Mouse (Mus musculus) forebrain, embryonic 11.5 days (tissue): ENCODE measurements at regions not wholly inside any gene's neighbourhood (a gene's known extent, or its start where the extent isn't known, plus 50 kb on each side); places are given as distances from the start of the nearest gene placed in this dataset.

ENCODE experiments used
- ATAC-seq: fragments of 200-750 bp; cut with Nextera tagmentation; replicated peaks from 2 replicates; pipeline ENCODE4 v1.8.0; 2017; ENCODE audit warnings: moderate TSS enrichment; ENCODE audit not compliant: low FRiP score
- DNase-seq: peaks from one replicate; pipeline ENCODE4 v3.0.0-alpha.2; 2017; ENCODE audit warnings: low spot score
- H3K27ac ChIP-seq: fragments of 300-500 bp; sonication (generic); 2 replicates; pipeline ENCODE4 v1.5.1; 2014; ENCODE audit warnings: low read depth, low read length
- H3K27me3 ChIP-seq: fragments of 300-500 bp; sonication (generic); 2 replicates; pipeline ENCODE4 v1.6.1; 2014; ENCODE audit warnings: mild to moderate bottlenecking, low read length, mixed read lengths; ENCODE audit not compliant: control insufficient read depth, insufficient read depth
- H3K36me3 ChIP-seq: fragments of 300-500 bp; sonication (generic); 2 replicates; pipeline ENCODE4 v1.6.1; 2014; ENCODE audit warnings: mild to moderate bottlenecking, low read length, moderate library complexity, mixed read lengths; ENCODE audit not compliant: control insufficient read depth, insufficient read depth
- H3K4me1 ChIP-seq: fragments of 300-500 bp; sonication (generic); replicated peaks from 2 replicates; pipeline ENCODE4 v1.6.1; 2014; ENCODE audit warnings: low read length, mixed read lengths; ENCODE audit not compliant: control insufficient read depth, insufficient read depth
- H3K4me2 ChIP-seq: fragments of 300-500 bp; sonication (generic); 2 replicates; pipeline ENCODE4 v1.6.1; 2014; ENCODE audit warnings: low read depth, mild to moderate bottlenecking, low read length, moderate library complexity, mixed read lengths; ENCODE audit not compliant: severe bottlenecking
- H3K4me3 ChIP-seq: fragments of 300-500 bp; sonication (generic); 2 replicates; pipeline ENCODE4 v1.5.1; 2014; ENCODE audit warnings: low read depth, low read length
- H3K9ac ChIP-seq: fragments of 300-500 bp; sonication (generic); 2 replicates; pipeline ENCODE4 v1.6.1; 2014; ENCODE audit warnings: low read length
- H3K9me3 ChIP-seq: fragments of 300-500 bp; sonication (generic); 2 replicates; pipeline ENCODE4 v1.6.1; 2016; ENCODE audit warnings: low read length, mixed read lengths; ENCODE audit not compliant: control insufficient read depth
- WGBS: fragments of 180-500 bp; shearing (Covaris S2); extraction: QIAGEN DNeasy Blood & Tissue Kit; methylation state at CpG from one replicate; pipeline ENCODE4 v1.1.7; 2014; 5-methylcytosine and 5-hydroxymethylcytosine counted together

GRCm38 (mm10) chr7:73032316-73032980 lies 342.9 kb upstream of the Rgma start:
- no peaks in the 10 kb centered on the region for H3K36me3 ChIP-seq
- no peaks in the 10 kb centered on the region for H3K27me3 ChIP-seq
- no peaks in the 10 kb centered on the region for H3K4me1 ChIP-seq
- H3K4me3 ChIP-seq = no peak overlapping the region
- H3K9me3 ChIP-seq = no peaks in the 10 kb centered on the region
- DNase-seq (no peak), ATAC-seq (no peak)
- WGBS = 80% methylated on average over 23 of the region's 23 CpGs
- no peak overlapping the region for H3K9ac ChIP-seq
- H3K4me2 ChIP-seq = no peak overlapping the region
- no peak overlapping the region for H3K27ac ChIP-seq

DNA sequence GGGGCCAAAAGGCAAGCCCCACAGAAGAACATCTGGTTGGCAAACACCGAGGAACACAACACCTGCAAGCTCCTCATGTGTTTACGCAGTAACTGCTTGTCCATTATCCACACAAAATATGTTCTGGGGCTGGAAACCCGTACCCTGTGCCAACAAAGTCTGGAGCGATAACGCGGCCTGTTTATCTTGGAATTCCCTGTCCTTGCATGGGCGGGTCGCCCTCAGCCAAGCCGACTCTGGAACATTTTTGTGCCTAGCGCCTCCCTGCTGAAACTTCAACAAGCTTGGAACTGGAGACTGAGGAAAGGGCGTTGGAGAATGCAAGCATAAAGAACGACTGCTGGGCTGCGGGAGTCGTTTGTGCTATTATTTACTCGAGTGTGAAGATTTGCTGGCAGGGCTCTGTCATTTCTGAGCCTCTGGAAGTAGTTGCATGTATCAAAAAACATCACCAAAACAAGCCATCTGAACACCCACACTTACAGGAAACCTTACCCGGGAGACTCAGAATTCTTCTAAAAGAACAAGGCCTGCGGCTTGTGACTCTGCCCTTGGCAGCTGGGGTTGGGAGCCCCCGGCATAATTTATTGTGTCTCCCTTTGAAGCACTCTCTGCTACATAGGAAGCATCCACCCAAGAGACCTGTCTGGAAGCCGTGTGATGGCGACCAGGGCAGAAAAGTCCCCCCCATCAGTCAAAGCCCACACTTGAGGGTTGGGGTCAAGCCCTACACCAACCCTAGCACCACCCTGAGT lies 338.3 kb upstream of the Rgma start:
- Histone ChIP-seq H3K27me3 (no peaks in the 10 kb centered on the region), H3K9ac (no peak overlapping the region), H3K9me3 (no peaks in the 10 kb centered on the region), H3K4me3 (no peak overlapping the region), H3K4me1 (no peaks in the 10 kb centered on the region), H3K36me3 (no peaks in the 10 kb centered on the region), H3K4me2 (no peak overlapping the region), H3K27ac (no peak overlapping the region)
- no peak for DNase-seq
- 81% methylated on average over 20 of the region's 20 CpGs for WGBS
- no peak for ATAC-seq

- no peak overlapping the region for H3K9ac ChIP-seq
- DNase-seq (no peak), ATAC-seq (no peak)
- no peaks in the 10 kb centered on the region for H3K4me1 ChIP-seq
- no peak overlapping the region for H3K27ac ChIP-seq
- H3K4me3 ChIP-seq = no peak overlapping the region
- WGBS = 89% methylated on average over 9 of the region's 9 CpGs
- H3K9me3 ChIP-seq = no peaks in the 10 kb centered on the region
- H3K4me2 ChIP-seq = no peak overlapping the region
- H3K36me3 ChIP-seq = no peaks in the 10 kb centered on the region
- no peaks in the 10 kb centered on the region for H3K27me3 ChIP-seq
Observed at GRCm38 (mm10) chr7:73037638-73038037, 337.7 kb upstream of the Rgma start.

DNA sequence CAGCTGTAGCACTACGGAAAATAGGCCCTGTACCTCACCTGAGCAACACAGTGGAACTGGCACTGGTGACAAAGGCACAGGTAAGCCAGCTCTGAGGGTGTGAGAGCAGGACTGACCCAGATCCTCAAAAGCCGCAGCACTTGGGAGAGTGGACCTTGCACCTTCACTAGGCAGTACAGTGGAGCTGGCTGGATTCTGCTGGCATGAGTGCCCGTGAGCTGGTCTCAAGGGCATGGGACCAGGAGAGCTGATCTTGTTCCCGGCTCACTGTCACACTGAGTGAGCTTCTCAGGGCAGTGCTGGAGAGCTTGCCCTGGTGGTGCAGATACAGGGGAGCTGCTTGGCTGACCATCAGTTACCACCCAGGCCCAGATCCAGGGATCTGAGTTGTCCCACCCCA lies 335.4 kb upstream of the Rgma start:
- no peak overlapping the region for H3K4me2 ChIP-seq
- H3K27me3 ChIP-seq = no peaks in the 10 kb centered on the region
- no peaks in the 10 kb centered on the region for H3K4me1 ChIP-seq
- H3K9me3 ChIP-seq = no peaks in the 10 kb centered on the region
- H3K27ac ChIP-seq = no peak overlapping the region
- no peak overlapping the region for H3K9ac ChIP-seq
- DNase-seq (no peak), ATAC-seq (no peak)
- no peaks in the 10 kb centered on the region for H3K36me3 ChIP-seq
- H3K4me3 ChIP-seq = no peak overlapping the region
- WGBS = 86% methylated on average over 4 of the region's 4 CpGs

GRCm38 (mm10) chr7:73044316-73044715 lies 331.0 kb upstream of the Rgma start:
- Histone ChIP-seq H3K27me3 (no peaks in the 10 kb centered on the region), H3K27ac (no peak overlapping the region), H3K4me1 (no peaks in the 10 kb centered on the region), H3K9me3 (no peaks in the 10 kb centered on the region), H3K9ac (no peak overlapping the region), H3K4me2 (no peak overlapping the region), H3K36me3 (no peaks in the 10 kb centered on the region), H3K4me3 (no peak overlapping the region)
- DNase-seq (no peak), ATAC-seq (no peak)
- 70% methylated on average over 3 of the region's 3 CpGs for WGBS

- no peak overlapping the region for H3K9ac ChIP-seq
- H3K9me3 ChIP-seq = no peaks in the 10 kb centered on the region
- no peak overlapping the region for H3K27ac ChIP-seq
- ATAC-seq (no peak), DNase-seq (no peak)
- no peaks in the 10 kb centered on the region for H3K27me3 ChIP-seq
- 92% methylated on average over 2 of the region's 2 CpGs for WGBS
- H3K4me1 ChIP-seq = no peaks in the 10 kb centered on the region
- no peaks in the 10 kb centered on the region for H3K36me3 ChIP-seq
- no peak overlapping the region for H3K4me2 ChIP-seq
- no peak overlapping the region for H3K4me3 ChIP-seq
Observed at GRCm38 (mm10) chr7:73055891-73056290, 319.4 kb upstream of the Rgma start.

DNA sequence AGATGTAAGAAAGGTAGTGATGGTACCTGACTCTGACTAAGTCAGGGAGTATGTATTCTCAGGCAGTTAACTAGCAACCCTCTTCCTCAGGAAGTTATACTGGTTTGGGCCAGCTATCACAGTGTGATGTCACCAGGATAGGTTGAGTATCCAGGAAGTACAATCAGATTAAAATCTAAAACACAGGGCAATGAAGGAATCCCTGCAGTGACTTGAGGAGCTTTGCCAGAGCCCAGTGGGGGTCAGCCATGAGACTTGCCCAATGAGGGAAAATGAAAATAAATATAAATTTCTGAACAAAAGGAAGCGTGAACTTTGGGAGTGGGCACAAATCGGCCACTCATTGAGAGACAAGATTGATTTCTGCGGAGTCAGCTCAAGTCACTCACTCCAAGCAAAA lies 311.8 kb upstream of the Rgma start:
- Histone ChIP-seq H3K36me3 (no peaks in the 10 kb centered on the region), H3K27me3 (no peaks in the 10 kb centered on the region), H3K4me2 (no peak overlapping the region), H3K4me3 (no peak overlapping the region), H3K4me1 (no peaks in the 10 kb centered on the region), H3K9ac (no peak overlapping the region), H3K9me3 (no peaks in the 10 kb centered on the region), H3K27ac (no peak overlapping the region)
- ATAC-seq (no peak), DNase-seq (no peak)
- WGBS = 86% methylated on average over 3 of the region's 3 CpGs

GRCm38 (mm10) chr7:73068534-73068933 lies 306.8 kb upstream of the Rgma start:
- Histone ChIP-seq H3K4me3 (no peak overlapping the region), H3K4me1 (no peaks in the 10 kb centered on the region), H3K9me3 (no peaks in the 10 kb centered on the region), H3K27me3 (no peaks in the 10 kb centered on the region), H3K27ac (no peak overlapping the region), H3K36me3 (no peaks in the 10 kb centered on the region), H3K9ac (no peak overlapping the region), H3K4me2 (no peak overlapping the region)
- ATAC-seq (no peak), DNase-seq (no peak)
- 73% methylated on average over 1 of the region's 1 CpGs for WGBS

- Histone ChIP-seq H3K27ac (no peak overlapping the region), H3K4me3 (no peak overlapping the region), H3K27me3 (no peaks in the 10 kb centered on the region), H3K4me1 (no peaks in the 10 kb centered on the region), H3K36me3 (no peaks in the 10 kb centered on the region), H3K9me3 (no peaks in the 10 kb centered on the region), H3K9ac (no peak overlapping the region), H3K4me2 (no peak overlapping the region)
- ATAC-seq (no peak), DNase-seq (no peak)
- 96% methylated on average over 4 of the region's 4 CpGs for WGBS
Observed at GRCm38 (mm10) chr7:73069352-73069751, 306.0 kb upstream of the Rgma start.
